Mouse (Mus musculus): Measurements from ENCODE around the gene Ndrg2. TPM values are rescaled to one million over a fixed set of nuclear protein-coding genes. Genes with fewer than 3 reads are reported as not detected.

Ndrg2 gene
- total RNA-seq, 2 experiments from 2014 or later = 7.0 to 10.4 TPM

DNA sequence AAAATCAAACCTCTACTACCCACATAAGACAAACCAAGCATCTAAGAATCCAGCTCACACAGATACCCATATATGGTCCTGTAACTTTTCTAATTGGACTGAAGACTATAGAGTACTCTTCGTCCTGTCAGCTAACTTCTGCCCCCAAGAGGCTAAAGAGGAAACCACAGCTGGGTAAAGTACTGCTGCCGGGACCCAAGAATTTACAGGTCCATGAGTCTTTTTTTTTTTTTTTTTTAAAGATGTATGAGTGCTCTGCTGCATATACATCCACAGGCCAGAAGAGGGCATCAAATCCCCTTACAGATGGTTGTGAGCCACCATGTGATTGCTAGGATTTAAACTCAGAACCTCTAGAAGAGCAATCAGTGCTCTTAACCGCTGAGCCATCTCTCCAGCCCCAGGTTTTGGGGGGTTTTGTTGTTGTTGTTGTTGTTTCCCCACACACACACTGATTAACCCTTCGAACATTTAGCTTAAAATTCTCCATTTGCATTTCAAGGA, 30.4 kb downstream of the Ndrg2 start:
- peak; percentile 69 for ATAC-seq (replicated peaks; ENCODE audit: poor library complexity)

DNA sequence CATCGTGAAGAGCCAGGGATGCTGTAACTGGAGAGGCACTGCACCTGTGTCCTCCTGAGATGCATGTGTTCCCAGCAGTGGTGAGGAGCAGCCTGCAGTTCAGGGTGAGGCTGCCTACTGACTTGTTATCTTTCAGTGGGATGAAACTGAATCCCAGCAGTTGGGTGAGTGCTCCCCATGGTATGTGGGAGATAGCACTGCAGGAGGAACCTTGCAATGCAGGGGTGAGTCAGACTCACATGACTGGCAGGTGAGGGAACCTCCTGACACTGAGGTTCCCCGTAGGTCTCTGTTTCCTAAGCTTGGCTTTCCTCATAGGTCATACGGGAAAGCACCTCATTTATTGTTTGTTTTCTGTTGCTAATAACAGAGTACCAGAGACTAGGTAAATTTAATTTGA, 36.4 kb downstream of the Ndrg2 start:
- ATAC-seq (replicated peaks; ENCODE audit: poor library complexity) = no peak

DNA sequence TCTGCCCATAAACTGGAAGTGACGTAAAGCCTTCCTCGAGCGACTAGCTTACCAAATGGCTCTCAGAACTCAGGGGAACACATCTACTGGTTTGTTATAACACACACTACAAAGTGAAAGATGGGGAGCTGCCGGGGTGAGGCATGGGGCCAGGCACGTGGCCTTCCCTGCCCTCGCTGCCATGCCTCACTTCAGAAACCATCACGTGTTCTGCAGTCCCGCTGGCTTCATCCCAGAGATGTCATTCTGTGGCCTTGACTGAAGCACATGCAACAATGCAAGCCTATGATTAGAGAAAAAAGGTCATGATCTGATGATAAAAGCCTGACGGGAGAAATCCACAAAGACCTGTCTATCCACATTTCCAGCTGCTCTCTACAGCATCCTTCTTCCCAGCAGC, 42.2 kb downstream of the Ndrg2 start:
- ATAC-seq (replicated peaks; ENCODE audit: poor library complexity) = no peak

DNA sequence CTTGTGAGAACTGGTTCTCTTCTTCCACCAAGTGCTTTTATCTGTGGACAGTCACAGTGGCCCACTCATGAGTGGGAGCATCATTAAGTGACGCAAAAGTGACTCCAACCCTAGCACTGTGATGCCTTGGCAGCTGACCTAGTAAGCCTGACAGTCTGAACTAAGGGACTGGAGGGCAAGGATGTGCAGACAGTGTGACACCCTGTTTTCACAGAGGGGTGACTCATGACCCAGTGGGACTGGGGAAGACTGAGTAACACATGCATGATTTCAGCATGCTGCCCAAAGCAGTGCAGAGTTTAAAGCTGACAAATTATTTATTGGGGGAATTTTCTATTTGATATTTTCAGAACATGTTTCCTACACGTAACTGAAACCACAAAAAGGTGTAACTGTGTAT, 43.2 kb downstream of the Ndrg2 start:
- no peak for ATAC-seq (replicated peaks; ENCODE audit: poor library complexity)

DNA sequence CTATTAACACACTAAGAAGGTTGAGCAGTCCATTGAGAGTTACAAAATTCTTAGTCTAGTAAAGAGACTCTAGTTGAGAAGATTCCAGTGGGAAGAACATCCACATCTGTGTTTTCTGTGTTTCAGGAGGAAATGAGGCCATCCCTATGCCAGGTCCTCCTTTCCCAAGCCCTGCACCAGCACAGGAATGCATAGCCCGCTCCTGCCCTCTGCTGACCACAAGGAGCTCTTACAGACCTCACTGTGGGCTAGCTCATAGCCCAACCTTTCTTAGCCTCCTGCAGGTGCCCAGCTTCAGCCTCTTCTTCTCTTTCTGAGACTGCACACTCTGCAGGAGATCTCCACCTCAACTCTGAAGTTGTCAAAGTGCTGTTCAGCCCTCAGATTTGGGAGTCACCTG, 50.4 kb downstream of the Ndrg2 start:
- peak; percentile 60; the same call in 1 of the 2 replicates for ATAC-seq (replicated peaks; ENCODE audit: poor library complexity)

DNA sequence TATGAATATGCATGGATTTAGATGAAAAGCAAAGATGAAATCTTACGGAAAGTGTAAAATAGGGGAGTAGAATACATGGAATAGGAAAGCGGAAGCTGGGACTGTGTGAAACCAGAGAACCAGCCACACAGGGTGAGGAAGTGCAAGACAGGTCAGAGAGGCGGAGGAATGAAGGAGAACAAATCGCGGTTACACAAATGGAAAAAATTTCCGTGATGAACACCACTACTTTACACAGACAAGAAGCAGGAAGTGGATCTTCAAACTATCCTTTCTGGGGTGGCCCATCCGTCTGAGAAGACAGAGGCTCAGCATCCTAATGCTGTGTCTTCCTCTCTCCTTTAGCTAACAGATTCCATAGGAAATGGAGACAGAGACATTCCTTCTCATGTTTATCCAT, 58.7 kb downstream of the Ndrg2 start:
- ATAC-seq (replicated peaks; ENCODE audit: poor library complexity) = peak; percentile 50; the same call in 1 of the 2 replicates

Other genes starting within 250 kb of the Ndrg2 start
- gene Gm17079, start 218.7 kb downstream of the Ndrg2 start, total RNA-seq (2015) = not detected in 2 replicates
- gene Gm17079, start 218.7 kb downstream of the Ndrg2 start, total RNA-seq (2017) = not detected in 2 replicates
- gene Gm5800, start 197.0 kb downstream of the Ndrg2 start, total RNA-seq (2015) = not detected in 2 replicates
- gene Gm5800, start 197.0 kb downstream of the Ndrg2 start, total RNA-seq (2017) = not detected in 2 replicates
- gene Ang4, start 140.6 kb downstream of the Ndrg2 start, total RNA-seq (2015) = not detected in 2 replicates
- gene Ang4, start 140.6 kb downstream of the Ndrg2 start, total RNA-seq (2017) = not detected in 2 replicates
- not detected in 2 replicates for gene AY358078, start 114.1 kb downstream of the Ndrg2 start, total RNA-seq (2015)
- gene AY358078, start 114.1 kb downstream of the Ndrg2 start, total RNA-seq (2017) = not detected in 2 replicates
- 5.8 and 12.8 TPM in 2 replicates for gene Ear6, start 60.5 kb downstream of the Ndrg2 start, total RNA-seq (2015)
- 7.5 and 19.0 TPM in 2 replicates for gene Ear6, start 60.5 kb downstream of the Ndrg2 start, total RNA-seq (2017)
- 6.7 and 10.1 TPM in 2 replicates for gene Mettl17, start 29.3 kb downstream of the Ndrg2 start, total RNA-seq (2015)
- 14.7 and 15.5 TPM in 2 replicates for gene Mettl17, start 29.3 kb downstream of the Ndrg2 start, total RNA-seq (2017)
- 0.10 and 0.34 TPM in 2 replicates for gene Slc39a2, start 21.3 kb downstream of the Ndrg2 start, total RNA-seq (2015)
- 0.17 TPM in 1 of 2 replicates, not detected in the other for gene Slc39a2, start 21.3 kb downstream of the Ndrg2 start, total RNA-seq (2017)
- not detected in 2 replicates for gene Tppp2, start 4.3 kb upstream of the Ndrg2 start, total RNA-seq (2015)
- not detected in 2 replicates for gene Tppp2, start 4.3 kb upstream of the Ndrg2 start, total RNA-seq (2017)
- gene Rnase13, start 8.6 kb upstream of the Ndrg2 start, total RNA-seq (2015) = not detected in 2 replicates
- not detected in 2 replicates for gene Rnase13, start 8.6 kb upstream of the Ndrg2 start, total RNA-seq (2017)
- 3.0 and 9.1 TPM in 2 replicates for gene Arhgef40, start 70.6 kb upstream of the Ndrg2 start, total RNA-seq (2015)
- gene Arhgef40, start 70.6 kb upstream of the Ndrg2 start, total RNA-seq (2017) = 5.0 and 15.2 TPM in 2 replicates
- gene Tmem253, start 101.5 kb upstream of the Ndrg2 start, total RNA-seq (2015) = 0.30 TPM in 1 of 2 replicates, not detected in the other
- not detected in 2 replicates for gene Tmem253, start 101.5 kb upstream of the Ndrg2 start, total RNA-seq (2017)
- 6.5 and 8.5 TPM in 2 replicates for gene Zfp219, start 106.6 kb upstream of the Ndrg2 start, total RNA-seq (2015)
- 8.2 and 15.1 TPM in 2 replicates for gene Zfp219, start 106.6 kb upstream of the Ndrg2 start, total RNA-seq (2017)
- not detected in 2 replicates for gene Olfr221, start 128.3 kb upstream of the Ndrg2 start, total RNA-seq (2015)
- not detected in 2 replicates for gene Olfr221, start 128.3 kb upstream of the Ndrg2 start, total RNA-seq (2017)
- 353 and 414 TPM in 2 replicates for gene Hnrnpc, start 189.9 kb upstream of the Ndrg2 start, total RNA-seq (2015)
- gene Hnrnpc, start 189.9 kb upstream of the Ndrg2 start, total RNA-seq (2017) = 560 and 665 TPM in 2 replicates
- gene Rpgrip1, start 196.5 kb upstream of the Ndrg2 start, total RNA-seq (2015) = 5.2 and 7.9 TPM in 2 replicates
- gene Rpgrip1, start 196.5 kb upstream of the Ndrg2 start, total RNA-seq (2017) = 3.3 and 7.1 TPM in 2 replicates